Mouse (Mus musculus): ENCODE measurements around the gene Gm20388. TPM values are rescaled to one million over a fixed set of nuclear protein-coding genes. Genes with fewer than 3 reads are reported as not detected.

The Gm20388 gene
- polyA plus RNA-seq, 1 experiment from 2014 or later = not detected

- ATAC-seq (ENCODE audit: low FRiP score, low TSS enrichment) (peak; percentile 30; the same call in 1 of the 2 replicates), DNase-seq (ENCODE audit: low spot score) (no peak)
- Histone ChIP-seq H3K9me3 (ENCODE audit: control insufficient read depth, low read length) (0 out of 2 replicates have a peak, but pooled peaks cover under 1% of the 10 kb centered on the region), H3K27me3 (ENCODE audit: control insufficient read depth, insufficient read depth, low read length) (no peaks in the 10 kb centered on the region), H3K27ac (replicated peaks) (0 out of 2 replicates have a peak overlapping the region, but pooled peaks have one; percentile 45), H3K4me2 (replicated peaks; ENCODE audit: low read depth) (no peak overlapping the region), H3K4me1 (replicated peaks; ENCODE audit: control insufficient read depth, insufficient read depth) (0 out of 2 replicates have a peak, but pooled peaks cover 3% of the 10 kb centered on the region), H3K4me3 (ENCODE audit: low read depth, low read length) (no peak overlapping the region), H3K36me3 (ENCODE audit: control insufficient read depth, insufficient read depth, low read length) (no peaks in the 10 kb centered on the region), H3K9ac (ENCODE audit: low read length) (no peak overlapping the region)
- 52% methylated on average over 7 of the region's 7 CpGs for WGBS
- no peak for TF ChIP-seq CTCF (IDR thresholded peaks at IDR 0.05; ENCODE audit: low read depth)
- TF ChIP-seq EP300 (optimal IDR thresholded peaks at IDR 0.05) = no peak
These were observed 294.2 kb downstream of the Gm20388 start for GRCm38 (mm10) chr8:120204736-120205360.

DNA sequence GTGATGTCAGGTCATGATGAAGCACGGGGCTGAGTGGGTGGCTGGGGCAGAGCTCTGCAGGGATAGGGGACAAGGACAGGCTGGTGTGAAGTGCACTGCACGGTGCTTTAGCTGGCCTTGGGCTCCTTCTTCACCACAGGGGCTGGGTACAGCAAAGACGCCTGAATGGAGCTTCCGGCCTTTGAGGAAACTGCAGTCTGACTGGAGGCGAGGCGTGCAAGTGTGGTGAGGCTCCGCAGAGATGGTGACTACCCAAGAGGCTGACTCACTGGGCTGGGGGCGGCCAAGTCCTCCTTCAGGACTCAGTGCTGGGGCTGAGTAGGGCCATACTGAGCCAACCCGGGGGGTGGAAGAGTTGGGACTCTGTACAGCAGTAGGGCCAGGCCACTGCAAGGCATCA lies 295.3 kb downstream of the Gm20388 start:
- no peak overlapping the region for H3K4me2 ChIP-seq (replicated peaks; ENCODE audit: low read depth)
- WGBS = 77% methylated on average over 9 of the region's 9 CpGs
- H3K36me3 ChIP-seq (ENCODE audit: control insufficient read depth, insufficient read depth, low read length) = no peaks in the 10 kb centered on the region
- ATAC-seq (ENCODE audit: low FRiP score, low TSS enrichment) (no peak), DNase-seq (ENCODE audit: low spot score) (no peak)
- no peaks in the 10 kb centered on the region for H3K27me3 ChIP-seq (ENCODE audit: control insufficient read depth, insufficient read depth, low read length)
- TF ChIP-seq CTCF (IDR thresholded peaks at IDR 0.05; ENCODE audit: low read depth) = no peak
- TF ChIP-seq EP300 (optimal IDR thresholded peaks at IDR 0.05) = no peak
- no peak overlapping the region for H3K4me3 ChIP-seq (ENCODE audit: low read depth, low read length)
- H3K9ac ChIP-seq (ENCODE audit: low read length) = no peak overlapping the region
- H3K4me1 ChIP-seq (replicated peaks; ENCODE audit: control insufficient read depth, insufficient read depth) = 0 out of 2 replicates have a peak, but pooled peaks cover 3% of the 10 kb centered on the region
- no peak overlapping the region for H3K27ac ChIP-seq (replicated peaks)
- H3K9me3 ChIP-seq (ENCODE audit: control insufficient read depth, low read length) = no peaks in the 10 kb centered on the region

DNA sequence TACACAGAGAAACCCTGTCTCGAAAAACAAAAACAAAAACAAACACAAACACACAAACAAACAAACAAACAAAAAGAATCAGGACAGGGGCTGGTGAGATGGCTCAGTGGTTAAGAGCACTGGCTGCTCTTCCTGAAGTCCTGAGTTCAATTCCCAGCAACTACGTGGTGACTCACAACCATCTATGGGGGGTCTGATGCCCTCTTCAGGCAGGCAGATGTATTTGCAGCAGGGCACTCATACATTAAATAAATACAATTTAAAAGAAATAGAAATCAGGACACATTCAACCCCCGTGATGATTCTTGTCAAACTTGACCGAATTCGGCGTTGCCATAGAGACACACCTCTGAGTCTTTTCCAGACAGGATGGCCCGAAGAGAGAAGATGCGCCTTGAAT lies 296.7 kb downstream of the Gm20388 start:
- Histone ChIP-seq H3K27me3 (ENCODE audit: control insufficient read depth, insufficient read depth, low read length) (no peaks in the 10 kb centered on the region), H3K9me3 (ENCODE audit: control insufficient read depth, low read length) (no peaks in the 10 kb centered on the region), H3K9ac (ENCODE audit: low read length) (no peak overlapping the region), H3K4me1 (replicated peaks; ENCODE audit: control insufficient read depth, insufficient read depth) (0 out of 2 replicates have a peak, but pooled peaks cover 3% of the 10 kb centered on the region), H3K36me3 (ENCODE audit: control insufficient read depth, insufficient read depth, low read length) (no peaks in the 10 kb centered on the region), H3K4me3 (ENCODE audit: low read depth, low read length) (no peak overlapping the region), H3K27ac (replicated peaks) (no peak overlapping the region), H3K4me2 (replicated peaks; ENCODE audit: low read depth) (no peak overlapping the region)
- 82% methylated on average over 8 of the region's 8 CpGs for WGBS
- TF ChIP-seq CTCF (IDR thresholded peaks at IDR 0.05; ENCODE audit: low read depth) (peak; percentile 52), EP300 (optimal IDR thresholded peaks at IDR 0.05) (no peak)
- no peak for ATAC-seq (ENCODE audit: low FRiP score, low TSS enrichment)
- no peak for DNase-seq (ENCODE audit: low spot score)

DNA sequence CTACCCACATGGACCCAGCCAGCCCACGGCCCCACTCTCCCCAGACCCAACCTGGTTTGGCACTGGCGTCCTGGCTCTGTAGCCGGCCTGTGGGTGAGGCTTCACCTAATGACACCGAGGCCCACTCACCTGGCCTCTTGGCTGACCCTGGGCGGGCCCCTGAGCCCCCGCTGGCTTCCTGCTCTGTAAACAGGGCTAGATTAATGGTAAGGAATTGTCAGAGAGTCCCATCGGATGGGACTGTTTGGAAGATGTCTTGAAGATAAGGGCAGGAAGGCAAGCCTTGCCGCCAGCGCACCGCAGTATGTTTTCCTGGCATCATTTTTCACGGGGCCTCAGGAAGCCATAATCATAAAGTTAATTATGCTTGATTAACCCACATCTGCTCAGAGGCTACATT lies 297.5 kb downstream of the Gm20388 start:
- Histone ChIP-seq H3K27ac (replicated peaks) (no peak overlapping the region), H3K36me3 (ENCODE audit: control insufficient read depth, insufficient read depth, low read length) (no peaks in the 10 kb centered on the region), H3K4me3 (ENCODE audit: low read depth, low read length) (no peak overlapping the region), H3K27me3 (ENCODE audit: control insufficient read depth, insufficient read depth, low read length) (no peaks in the 10 kb centered on the region), H3K4me2 (replicated peaks; ENCODE audit: low read depth) (no peak overlapping the region), H3K9me3 (ENCODE audit: control insufficient read depth, low read length) (no peaks in the 10 kb centered on the region), H3K9ac (ENCODE audit: low read length) (no peak overlapping the region), H3K4me1 (replicated peaks; ENCODE audit: control insufficient read depth, insufficient read depth) (0 out of 2 replicates have a peak, but pooled peaks cover 3% of the 10 kb centered on the region)
- no peak for ATAC-seq (ENCODE audit: low FRiP score, low TSS enrichment)
- DNase-seq (ENCODE audit: low spot score) = no peak
- TF ChIP-seq EP300 (optimal IDR thresholded peaks at IDR 0.05) = no peak
- no peak for TF ChIP-seq CTCF (IDR thresholded peaks at IDR 0.05; ENCODE audit: low read depth)
- 50% methylated on average over 11 of the region's 11 CpGs for WGBS

- DNase-seq (ENCODE audit: low spot score) = no peak
- WGBS = 16% methylated on average over 4 of the region's 4 CpGs
- TF ChIP-seq CTCF (IDR thresholded peaks at IDR 0.05; ENCODE audit: low read depth) (peak; percentile 67), EP300 (optimal IDR thresholded peaks at IDR 0.05) (no peak)
- H3K9ac ChIP-seq (ENCODE audit: low read length) = no peak overlapping the region
- H3K4me3 ChIP-seq (ENCODE audit: low read depth, low read length) = no peak overlapping the region
- no peaks in the 10 kb centered on the region for H3K27me3 ChIP-seq (ENCODE audit: control insufficient read depth, insufficient read depth, low read length)
- no peaks in the 10 kb centered on the region for H3K36me3 ChIP-seq (ENCODE audit: control insufficient read depth, insufficient read depth, low read length)
- peak; percentile 38; the same call in 1 of the 2 replicates for ATAC-seq (ENCODE audit: low FRiP score, low TSS enrichment)
- no peak overlapping the region for H3K27ac ChIP-seq (replicated peaks)
- H3K4me2 ChIP-seq (replicated peaks; ENCODE audit: low read depth) = no peak overlapping the region
- no peaks in the 10 kb centered on the region for H3K4me1 ChIP-seq (replicated peaks; ENCODE audit: control insufficient read depth, insufficient read depth)
- no peaks in the 10 kb centered on the region for H3K9me3 ChIP-seq (ENCODE audit: control insufficient read depth, low read length)
These were observed 300.7 kb downstream of the Gm20388 start for GRCm38 (mm10) chr8:120211345-120211744.

DNA sequence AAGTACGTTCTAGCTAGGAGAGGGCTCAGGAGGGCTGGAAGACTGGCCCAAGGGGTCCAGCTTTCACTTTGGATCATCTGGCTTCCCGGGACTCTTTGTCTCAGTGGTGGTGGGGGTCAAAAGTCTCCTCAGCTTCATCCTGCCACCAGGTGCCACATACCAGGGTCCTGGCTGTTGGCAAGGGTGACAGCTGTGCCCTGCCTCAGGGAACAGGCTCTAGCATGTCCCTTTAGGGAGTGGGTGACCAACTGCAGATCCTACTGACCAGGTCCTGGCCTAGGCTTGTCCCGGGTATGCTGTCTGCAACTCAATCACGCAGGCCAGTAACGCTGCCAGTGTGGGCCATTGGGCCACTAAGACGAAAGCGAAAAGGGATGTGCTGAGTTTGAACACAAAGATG lies 302.0 kb downstream of the Gm20388 start:
- H3K36me3 ChIP-seq (ENCODE audit: control insufficient read depth, insufficient read depth, low read length) = no peaks in the 10 kb centered on the region
- no peak overlapping the region for H3K4me3 ChIP-seq (ENCODE audit: low read depth, low read length)
- WGBS = 90% methylated on average over 7 of the region's 7 CpGs
- H3K9me3 ChIP-seq (ENCODE audit: control insufficient read depth, low read length) = no peaks in the 10 kb centered on the region
- ATAC-seq (ENCODE audit: low FRiP score, low TSS enrichment) (no peak), DNase-seq (ENCODE audit: low spot score) (no peak)
- no peak overlapping the region for H3K9ac ChIP-seq (ENCODE audit: low read length)
- H3K4me1 ChIP-seq (replicated peaks; ENCODE audit: control insufficient read depth, insufficient read depth) = peaks cover 2% of the 10 kb centered on the region; the same call in 1 of the 2 replicates
- no peak for TF ChIP-seq EP300 (optimal IDR thresholded peaks at IDR 0.05)
- TF ChIP-seq CTCF (IDR thresholded peaks at IDR 0.05; ENCODE audit: low read depth) = no peak
- H3K4me2 ChIP-seq (replicated peaks; ENCODE audit: low read depth) = no peak overlapping the region
- H3K27ac ChIP-seq (replicated peaks) = no peak overlapping the region
- no peaks in the 10 kb centered on the region for H3K27me3 ChIP-seq (ENCODE audit: control insufficient read depth, insufficient read depth, low read length)
